8 mouse cellular contexts compared by ENCODE assay signal in genomic region chr9:98296383-98297201, GRCm38 (mm10). TPM values are rescaled to one million over a fixed set of nuclear protein-coding genes. Genes with fewer than 3 reads are reported as not detected.
DNase-seq lines count a peak whose midpoint lies in the region; ATAC-seq and TF ChIP-seq lines count a peak whose summit lies in the region.

No protein-coding gene starts in this region.

- 1% methylated on average over 56 of the region's 56 CpGs for WGBS in forebrain, embryonic 16.5 days
- 1% methylated on average over 56 of the region's 56 CpGs for WGBS in lung, embryonic 14.5 days
- 1% methylated on average over 56 of the region's 56 CpGs for WGBS in olfactory bulb, adult 2 months
- WGBS in thymus, adult 2 months: under 1% methylated on average over 56 of the region's 56 CpGs

- H3K4me1 ChIP-seq in ES-E14 (ENCODE audit: control insufficient read depth in 2 of 2, insufficient read depth in 2 of 2, low read length in 2 of 2, poor library complexity in 1 of 2): peaks cover 0 to 3% of the 10 kb centered on the region in 2 experiments; a peak in 1 of 4 replicates
- H3K4me1 ChIP-seq in forebrain, embryonic 16.5 days (replicated peaks; ENCODE audit: control insufficient read depth, insufficient read depth, low read length): peaks cover 11% of the 10 kb centered on the region
- H3K4me1 ChIP-seq in lung, embryonic 14.5 days (ENCODE audit: insufficient read depth): peaks cover 6% of the 10 kb centered on the region; the same call in 1 of the 2 replicates
- peaks cover 8% of the 10 kb centered on the region for H3K4me1 ChIP-seq in olfactory bulb, adult 2 months (ENCODE audit: control insufficient read depth, insufficient read depth, low read length)
- H3K4me1 ChIP-seq in thymus, adult 2 months (replicated peaks; ENCODE audit: control insufficient read depth, insufficient read depth, low read length): peaks cover 16% of the 10 kb centered on the region

- peak overlapping the region; percentile 73 for H3K9ac ChIP-seq in ES-E14 (ENCODE audit: insufficient read depth, low read depth, low read length, poor library complexity, severe bottlenecking)
- H3K9ac ChIP-seq in forebrain, embryonic 16.5 days (replicated peaks; ENCODE audit: low read depth, low read length): peak overlapping the region; percentile 59
- H3K9ac ChIP-seq in lung, embryonic 14.5 days: peak overlapping the region; percentile 60

- DNase-seq in ES-E14 (ENCODE audit: low read depth, low spot score): peak; percentile 94
- DNase-seq in cerebellum, adult 18-20 months: peak; percentile 74 to 76
- DNase-seq in heart, postnatal 36 days: peak; percentile 88 to 90
- DNase-seq in layer of hippocampus, adult 2 months (ENCODE audit: low spot score in 2 of 2): peak; percentile 49 to 66
- peak; percentile 94 for DNase-seq in lung, embryonic 14.5 days
- DNase-seq in thymus, adult 2 months: peak; percentile 92

- H3K9me3 ChIP-seq in ES-E14 (ENCODE audit: control insufficient read depth, insufficient read depth, low read depth, low read length): no peaks in the 10 kb centered on the region
- no peaks in the 10 kb centered on the region for H3K9me3 ChIP-seq in forebrain, embryonic 16.5 days (ENCODE audit: control insufficient read depth, low read length)
- no peaks in the 10 kb centered on the region for H3K9me3 ChIP-seq in lung, embryonic 14.5 days (ENCODE audit: low read depth, low read length)

- peak; percentile 84 for ATAC-seq in forebrain, embryonic 16.5 days
- peak; percentile 89 for ATAC-seq in lung, embryonic 14.5 days (ENCODE audit: insufficient read depth)

- in situ Hi-C loops in ES-E14 (cut with MboI; ENCODE audit: low sequenced_read_pairs in 2 of 2, unreplicated experiment in 2 of 2): no loop called here

- H3K36me3 ChIP-seq in ES-E14 (ENCODE audit: control insufficient read depth, insufficient read depth, low read length, poor library complexity, severe bottlenecking): no peaks in the 10 kb centered on the region
- H3K36me3 ChIP-seq in forebrain, embryonic 16.5 days (ENCODE audit: control insufficient read depth, insufficient read depth): no peaks in the 10 kb centered on the region
- no peaks in the 10 kb centered on the region for H3K36me3 ChIP-seq in lung, embryonic 14.5 days (ENCODE audit: insufficient read depth)
- H3K36me3 ChIP-seq in thymus, adult 2 months (ENCODE audit: control insufficient read depth, insufficient read depth, low read length): no peaks in the 10 kb centered on the region

- no peak for TF ChIP-seq CTCF in layer of hippocampus, adult 2 months (conservative IDR thresholded peaks at IDR 0.05)
- no peak for TF ChIP-seq CTCF in lung, embryonic 14.5 days (IDR thresholded peaks at IDR 0.05; ENCODE audit: low read depth)
- no peak for TF ChIP-seq CTCF in olfactory bulb, adult 2 months (IDR thresholded peaks at IDR 0.05; ENCODE audit: insufficient read depth, low read depth, low read length)
- TF ChIP-seq CTCF in thymus, adult 2 months (IDR thresholded peaks at IDR 0.05; ENCODE audit: borderline replicate concordance, control insufficient read depth, extremely low read depth, insufficient read depth, low read length, poor library complexity): no peak

- peak overlapping the region; percentile 93 for H3K4me2 ChIP-seq in forebrain, embryonic 16.5 days (ENCODE audit: low read length)
- peak overlapping the region; percentile 83 for H3K4me2 ChIP-seq in lung, embryonic 14.5 days

- H3K4me3 ChIP-seq in ES-E14 (ENCODE audit: insufficient read depth in 1 of 2, low read depth in 1 of 2, low read length in 2 of 2, poor library complexity in 1 of 2, severe bottlenecking in 1 of 2): peak overlapping the region; percentile 74 to 77
- H3K4me3 ChIP-seq in forebrain, embryonic 16.5 days (replicated peaks; ENCODE audit: low read length): peak overlapping the region; percentile 69
- H3K4me3 ChIP-seq in layer of hippocampus, adult 2 months: peak overlapping the region; percentile 68
- peak overlapping the region; percentile 60 for H3K4me3 ChIP-seq in lung, embryonic 14.5 days (ENCODE audit: low read depth, low read length)
- peak overlapping the region; percentile 62 for H3K4me3 ChIP-seq in olfactory bulb, adult 2 months (ENCODE audit: insufficient read depth, low read depth, low read length)
- H3K4me3 ChIP-seq in thymus, adult 2 months (ENCODE audit: control insufficient read depth, insufficient read depth, low read length): peak overlapping the region; percentile 60

- no peaks in the 10 kb centered on the region for H3K27me3 ChIP-seq in forebrain, embryonic 16.5 days (replicated peaks; ENCODE audit: control insufficient read depth, insufficient read depth, low read length)
- no peaks in the 10 kb centered on the region for H3K27me3 ChIP-seq in lung, embryonic 14.5 days (ENCODE audit: insufficient read depth, low read length)
- H3K27me3 ChIP-seq in thymus, adult 2 months (ENCODE audit: control insufficient read depth, insufficient read depth, low read length): no peaks in the 10 kb centered on the region

- no peak overlapping the region for H3K27ac ChIP-seq in ES-E14 (ENCODE audit: insufficient read depth, low read depth, low read length, poor library complexity, severe bottlenecking)
- no peak overlapping the region for H3K27ac ChIP-seq in forebrain, embryonic 16.5 days (ENCODE audit: low read length)
- H3K27ac ChIP-seq in layer of hippocampus, adult 2 months: peak overlapping the region; percentile 84
- peak overlapping the region; percentile 54; the same call in 1 of the 2 replicates for H3K27ac ChIP-seq in lung, embryonic 14.5 days (ENCODE audit: low read depth)
- H3K27ac ChIP-seq in olfactory bulb, adult 2 months (ENCODE audit: insufficient read depth, low read depth, low read length): peak overlapping the region; percentile 81
- H3K27ac ChIP-seq in thymus, adult 2 months (ENCODE audit: control insufficient read depth, insufficient read depth, low read length): peak overlapping the region; percentile 19

- intact Hi-C loops in heart, postnatal 36 days (cut with DNase I): no loop called here

- peak; percentile 42; the same call in 1 of the 2 replicates for TF ChIP-seq POLR2A in olfactory bulb, adult 2 months (IDR thresholded peaks at IDR 0.05; ENCODE audit: insufficient read depth, low read depth, low read length)
- TF ChIP-seq POLR2A in thymus, adult 2 months (IDR thresholded peaks at IDR 0.05; ENCODE audit: control insufficient read depth, extremely low read depth, insufficient read depth, low read length, poor library complexity): peak; percentile 48; the same call in 1 of the 2 replicates

TF ChIP-seq in ES-E14, 5 proteins besides CTCF, POLR2A, EP300 and RAD21:
- TF ChIP-seq CHD2 (IDR thresholded peaks at IDR 0.05; ENCODE audit: low read depth, low read length) (no peak), ZC3H11A (IDR thresholded peaks at IDR 0.05; ENCODE audit: borderline replicate concordance, low read depth, low read length) (no peak), HCFC1 (IDR thresholded peaks at IDR 0.05; ENCODE audit: borderline replicate concordance, insufficient read depth, low read length) (no peak), MAFK (IDR thresholded peaks at IDR 0.05; ENCODE audit: insufficient read depth, low read depth, low read length) (no peak), ZNF384 (IDR thresholded peaks at IDR 0.05; ENCODE audit: low read depth, low read length) (no peak)

RNA-seq across cellular contexts. Expression of gene Nmnat3, which starts 9.4 kb away (rescaled TPM):
- 0.48 and 0.62 TPM in 2 replicates for total RNA-seq in ES-E14 (2012; rRNA removed)
- 1.8 and 2.1 TPM in 2 replicates for polyA plus RNA-seq in forebrain, embryonic 16.5 days (2015; fragmentation: Nextera tagmentation; extraction: Ambion mirVana)
- total RNA-seq in heart, postnatal 36 days (2021): 10 to 100 TPM; 13.5 to 15.0 TPM
- total RNA-seq in layer of hippocampus, adult 2 months (2021): 1 to 10 TPM; 1.9 to 2.1 TPM
- 5.2 and 5.3 TPM in 2 replicates for polyA plus RNA-seq in lung, embryonic 14.5 days (2014; fragmentation: Nextera tagmentation; extraction: Ambion mirVana)
- not detected in 2 replicates for polyA plus RNA-seq in olfactory bulb, adult 2 months (2012; ENCODE audit: insufficient read depth, insufficient read length, low replicate concordance, missing spikeins)
- polyA plus RNA-seq in thymus, adult 2 months (2012; rRNA removed): 10.9 and 12.9 TPM in 2 replicates

Comparison
In these comparisons a context has a peak if more than half of its experiments do, and no peak if none do; other contexts are left out.
1. H3K27ac ChIP-seq: peak in layer of hippocampus, adult 2 months (single experiment), lung, embryonic 14.5 days (single experiment), olfactory bulb, adult 2 months (single experiment) and thymus, adult 2 months (single experiment); none in ES-E14 (single experiment) and forebrain, embryonic 16.5 days (single experiment).
2. Peak in every context shown above with its lines, with median percentiles within 50 percentile points of each other: DNase-seq, H3K4me3 ChIP-seq and H3K9ac ChIP-seq.